Mouse (Mus musculus): ENCODE results near the gene Zfp800. TPM values are rescaled to one million over a fixed set of nuclear protein-coding genes. Genes with fewer than 3 reads are reported as not detected.

The Zfp800 gene
- total RNA-seq, 2 experiments from 2014 or later = 19.2 to 42.8 TPM

DNA sequence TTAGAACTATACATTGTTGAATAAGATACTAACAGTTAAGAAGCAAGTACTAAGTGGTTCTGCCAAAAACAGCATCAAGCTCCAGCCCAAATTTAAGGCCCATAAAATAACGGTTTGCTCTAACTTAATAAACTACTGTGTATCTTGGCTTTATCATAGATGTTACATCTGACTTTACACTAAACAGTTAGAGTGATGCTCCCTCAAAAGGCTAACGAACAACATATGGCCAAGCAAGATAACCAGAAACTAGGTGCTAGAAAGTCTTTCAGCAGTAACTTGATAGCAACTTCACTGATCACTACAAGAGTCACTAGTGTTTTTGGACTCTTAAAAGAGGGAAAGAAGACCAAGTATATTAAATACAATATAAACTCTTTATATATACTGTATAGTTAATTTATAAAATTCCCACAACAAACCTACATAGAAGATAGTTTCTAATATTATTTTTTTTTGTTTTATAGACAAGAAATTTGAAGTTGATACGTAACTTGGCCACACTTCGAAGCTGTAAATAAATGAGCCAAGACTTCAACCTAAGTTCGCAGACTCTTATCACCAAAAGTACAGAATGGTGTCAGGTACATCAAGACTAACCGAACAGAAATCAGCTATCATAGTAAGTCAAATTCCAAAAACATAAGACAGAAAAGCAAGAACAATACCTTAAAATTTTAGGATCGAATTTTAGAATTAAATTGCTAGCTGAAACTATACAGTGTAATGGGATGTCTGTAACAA lies 165.0 kb downstream of the Zfp800 start:
- peak; percentile 89 for ATAC-seq (replicated peaks; ENCODE audit: low FRiP score, poor library complexity, severe bottlenecking)

DNA sequence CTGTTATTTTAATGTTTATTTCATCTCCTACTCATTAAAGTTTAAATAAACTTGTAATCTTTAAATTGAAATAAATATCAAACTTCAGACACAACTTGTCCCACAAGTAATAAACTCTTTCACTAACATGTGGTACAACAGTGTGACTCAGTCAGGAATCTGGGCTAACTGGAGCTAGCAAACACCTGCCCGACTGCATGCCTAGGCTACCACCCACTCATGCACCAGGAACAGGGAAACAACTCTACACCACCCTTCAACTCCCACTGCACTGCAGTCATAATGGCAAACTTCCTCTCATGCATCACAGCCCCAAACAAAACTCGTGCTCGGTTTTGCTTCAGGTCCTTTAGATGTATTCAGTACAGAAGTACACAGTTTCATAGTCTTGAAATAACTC lies 169.7 kb downstream of the Zfp800 start:
- no peak for ATAC-seq (replicated peaks; ENCODE audit: low FRiP score, poor library complexity, severe bottlenecking)

DNA sequence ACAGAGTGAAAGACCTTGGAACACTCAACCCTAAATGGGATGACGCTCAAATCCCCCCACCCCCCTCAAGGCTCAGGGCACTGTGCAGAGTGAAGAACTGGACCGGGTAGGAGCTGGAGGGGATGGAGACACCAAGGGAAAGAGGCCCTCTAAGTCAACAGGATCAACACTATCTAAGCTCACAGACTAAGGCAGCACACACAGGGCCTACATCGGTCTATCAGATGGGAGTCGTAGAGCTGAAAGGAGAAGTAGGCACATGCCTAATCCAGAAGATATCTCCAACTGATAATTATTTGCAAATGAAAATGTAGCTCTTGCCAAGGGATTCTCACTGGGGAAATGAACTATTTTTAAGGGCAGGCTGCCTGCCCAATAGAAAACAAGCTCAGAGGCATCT lies 176.8 kb downstream of the Zfp800 start:
- ATAC-seq (replicated peaks; ENCODE audit: low FRiP score, poor library complexity, severe bottlenecking) = no peak

DNA sequence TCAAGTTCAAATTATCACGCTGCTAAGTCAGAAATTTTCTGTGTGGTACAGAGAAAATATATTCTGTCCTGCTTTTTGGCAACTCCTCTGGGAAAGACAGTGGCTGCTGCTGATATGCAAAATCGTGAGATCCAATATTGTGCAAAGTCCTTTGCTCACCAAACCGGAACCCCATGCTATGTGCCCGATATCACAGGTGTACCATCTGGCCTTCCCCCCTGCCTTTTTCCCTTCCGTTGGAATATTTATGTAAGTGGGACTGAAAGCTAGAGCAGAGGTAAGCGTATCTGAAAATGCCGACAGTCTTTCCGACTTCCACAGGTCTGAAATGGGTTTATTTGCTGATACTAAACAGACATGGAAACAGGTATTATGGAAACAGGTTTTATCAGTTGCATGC lies 179.4 kb downstream of the Zfp800 start:
- ATAC-seq (replicated peaks; ENCODE audit: low FRiP score, poor library complexity, severe bottlenecking) = no peak

DNA sequence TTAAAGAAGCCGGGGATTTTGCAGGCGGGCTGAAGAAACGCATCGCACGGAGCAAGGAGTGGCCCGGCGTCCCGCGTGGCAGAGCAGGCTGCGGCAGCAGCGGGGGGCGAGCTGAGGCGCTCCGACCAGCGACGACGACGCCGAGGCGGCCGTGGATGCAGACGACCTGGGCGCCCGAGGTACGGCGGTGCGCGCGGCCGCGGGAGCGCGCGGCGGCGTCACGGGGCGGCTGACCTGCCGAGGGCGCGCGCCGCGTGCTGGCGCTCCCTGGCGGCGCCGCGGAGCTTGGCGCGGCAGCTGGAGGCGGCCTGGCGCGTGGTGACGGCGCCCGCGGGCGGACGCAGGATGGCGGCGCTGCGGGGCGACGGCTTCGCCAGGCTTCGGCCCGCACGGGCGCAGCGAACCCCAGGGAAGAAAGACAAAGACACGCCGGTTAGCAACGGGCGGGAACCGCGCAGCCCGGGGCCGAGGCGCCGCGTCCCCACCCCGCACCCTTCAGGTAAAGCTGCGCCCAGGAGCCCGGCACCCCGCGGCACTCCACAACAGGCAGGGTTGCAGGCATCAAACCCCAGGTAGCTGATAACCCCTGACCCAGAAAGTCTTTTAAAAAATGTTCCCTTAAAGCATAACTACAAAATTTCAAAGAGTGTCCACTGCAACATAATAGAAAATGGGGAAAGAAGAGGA lies 182.4 kb downstream of the Zfp800 start:
- ATAC-seq (replicated peaks; ENCODE audit: low FRiP score, poor library complexity, severe bottlenecking) = peak; percentile 82

GRCm38 (mm10) chr6:28214658-28215267 lies 183.0 kb downstream of the Zfp800 start:
- peak; percentile 19; the same call in 1 of the 2 replicates for ATAC-seq (replicated peaks; ENCODE audit: low FRiP score, poor library complexity, severe bottlenecking)

DNA sequence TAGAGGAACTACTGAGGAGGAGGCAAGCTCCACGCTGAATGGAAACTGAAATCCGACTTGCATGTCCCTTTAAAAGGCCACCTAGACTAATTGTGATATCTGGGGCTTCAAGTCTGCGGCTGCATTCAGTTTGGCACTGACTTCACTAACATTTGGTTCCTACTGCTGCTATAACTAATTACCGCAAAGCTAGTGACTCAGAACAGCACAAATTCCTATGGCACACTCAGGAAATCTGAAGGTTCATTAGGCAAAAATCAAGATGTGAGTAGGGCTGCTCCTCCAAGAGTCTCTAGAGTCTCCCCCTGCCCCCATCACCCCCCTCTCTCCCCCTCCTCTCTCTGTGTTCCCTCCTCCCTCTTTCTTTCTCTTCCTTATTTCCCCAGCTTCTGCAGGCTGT lies 194.4 kb downstream of the Zfp800 start:
- no peak for ATAC-seq (replicated peaks; ENCODE audit: low FRiP score, poor library complexity, severe bottlenecking)

DNA sequence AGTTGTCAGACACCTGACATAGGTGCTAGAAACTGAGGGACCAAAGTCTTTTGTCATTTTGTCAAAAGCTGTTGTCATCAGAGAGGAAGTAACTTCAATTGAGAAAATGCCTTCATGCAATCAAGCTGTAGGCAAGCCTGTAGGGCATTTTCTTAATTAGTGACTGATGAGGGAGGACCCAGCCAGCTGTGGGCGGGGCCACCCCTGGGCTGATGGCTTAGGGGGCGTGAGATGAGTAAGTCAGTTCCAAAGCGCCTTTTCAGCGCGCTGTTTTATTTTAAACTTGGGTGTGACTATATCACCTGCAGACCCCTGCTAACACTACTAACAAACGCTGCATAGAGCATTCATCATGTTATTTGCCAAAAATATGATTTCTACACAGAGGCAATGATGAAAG lies 195.0 kb downstream of the Zfp800 start:
- no peak for ATAC-seq (replicated peaks; ENCODE audit: low FRiP score, poor library complexity, severe bottlenecking)

- ATAC-seq (replicated peaks; ENCODE audit: low FRiP score, poor library complexity, severe bottlenecking) = no peak
Measured at GRCm38 (mm10) chr6:28193901-28194300, 203.9 kb downstream of the Zfp800 start.

- ATAC-seq (replicated peaks; ENCODE audit: low FRiP score, poor library complexity, severe bottlenecking) = no peak
Measured at GRCm38 (mm10) chr6:28191935-28192334, 205.9 kb downstream of the Zfp800 start.

Other genes starting within 250 kb of the Zfp800 start
- gene Arf5, start 25.6 kb upstream of the Zfp800 start, total RNA-seq (2015; ENCODE audit: low replicate concordance) = 175 and 190 TPM in 2 replicates
- 211 and 230 TPM in 2 replicates for gene Arf5, start 25.6 kb upstream of the Zfp800 start, total RNA-seq (2017; ENCODE audit: low replicate concordance)
- 0.77 TPM in 1 of 2 replicates, not detected in the other for gene Fscn3, start 29.8 kb upstream of the Zfp800 start, total RNA-seq (2015; ENCODE audit: low replicate concordance)
- gene Fscn3, start 29.8 kb upstream of the Zfp800 start, total RNA-seq (2017; ENCODE audit: low replicate concordance) = 0.09 TPM in 1 of 2 replicates, not detected in the other
- gene Gcc1, start 30.4 kb upstream of the Zfp800 start, total RNA-seq (2015; ENCODE audit: low replicate concordance) = 8.4 and 8.5 TPM in 2 replicates
- gene Gcc1, start 30.4 kb upstream of the Zfp800 start, total RNA-seq (2017; ENCODE audit: low replicate concordance) = 19.5 and 22.2 TPM in 2 replicates
- gene Pax4, start 51.3 kb upstream of the Zfp800 start, total RNA-seq (2015; ENCODE audit: low replicate concordance) = not detected in 2 replicates
- not detected in 2 replicates for gene Pax4, start 51.3 kb upstream of the Zfp800 start, total RNA-seq (2017; ENCODE audit: low replicate concordance)
- gene Snd1, start 77.1 kb upstream of the Zfp800 start, total RNA-seq (2015; ENCODE audit: low replicate concordance) = 12.7 and 19.8 TPM in 2 replicates
- gene Snd1, start 77.1 kb upstream of the Zfp800 start, total RNA-seq (2017; ENCODE audit: low replicate concordance) = 24.8 and 33.9 TPM in 2 replicates

Data from erythroblast, adult 5-6 weeks (primary cell).